Mouse (Mus musculus) MEL (cell line): Measurements from ENCODE around the gene B130006D01Rik.

Experiments
- CHD2 ChIP-seq: IDR thresholded peaks from 2 replicates; pipeline ENCODE4 v1.6.1; 2011; ENCODE audit warnings: low read length, improper control_type of control experiment
- CTCF ChIP-seq, 3 experiments: IDR thresholded peaks in 2 of 3; conservative IDR thresholded peaks in 1 of 3; 2 replicates each; pipeline ENCODE4 v1.5.1; 2011 to 2012; ENCODE audit warnings: low read length in 3 of 3, low read depth in 2 of 3, mild to moderate bottlenecking in 2 of 3, improper control_type of control experiment in 1 of 3, inconsistent platforms in 1 of 3, mixed read lengths in 1 of 3, moderate library complexity in 1 of 3; ENCODE audit not compliant: control insufficient read depth in 1 of 3, insufficient read depth in 1 of 3, poor library complexity in 1 of 3, severe bottlenecking in 1 of 3
- GATA1 ChIP-seq: IDR thresholded peaks from 2 replicates; pipeline ENCODE4 v1.6.1; 2011; ENCODE audit warnings: low read depth, low read length, improper control_type of control experiment
- KAT2A ChIP-seq: conservative IDR thresholded peaks from 2 replicates; pipeline ENCODE4 v1.6.1; 2012; ENCODE audit warnings: low read depth, low read length, improper control_type of control experiment, inconsistent platforms
- MEF2A ChIP-seq: IDR thresholded peaks from 2 replicates; pipeline ENCODE4 v1.6.1; 2014; ENCODE audit warnings: low read depth, mild to moderate bottlenecking, inconsistent platforms, low read length, improper control_type of control experiment; ENCODE audit not compliant: poor library complexity, insufficient replicate concordance, severe bottlenecking; ENCODE audit errors: extremely low read depth
- MXI1 ChIP-seq: IDR thresholded peaks from 2 replicates; pipeline ENCODE4 v1.6.1; 2011; ENCODE audit warnings: mild to moderate bottlenecking, low read depth, low read length, improper control_type of control experiment
- POLR2A ChIP-seq, 2 experiments: IDR thresholded peaks; 2 replicates each; pipeline ENCODE4 v1.6.1; 2011 to 2012; ENCODE audit warnings: low read length in 2 of 2, mild to moderate bottlenecking in 2 of 2, control low read depth in 1 of 2, improper control_type of control experiment in 1 of 2, low read depth in 1 of 2, moderate library complexity in 1 of 2; ENCODE audit not compliant: control insufficient read depth in 1 of 2, insufficient read depth in 1 of 2, poor library complexity in 1 of 2
- POLR2AphosphoS2 ChIP-seq: IDR thresholded peaks from 2 replicates; pipeline ENCODE4 v1.6.1; 2011; ENCODE audit warnings: low read length, improper control_type of control experiment
- RAD21 ChIP-seq: IDR thresholded peaks from 2 replicates; pipeline ENCODE4 v1.6.1; 2011; ENCODE audit warnings: mild to moderate bottlenecking, low read depth, low read length, improper control_type of control experiment
- ZMIZ1 ChIP-seq: IDR thresholded peaks from 2 replicates; pipeline ENCODE4 v1.6.1; 2012; ENCODE audit warnings: low read depth, mild to moderate bottlenecking, inconsistent platforms, low read length, improper control_type of control experiment, moderate library complexity

GRCm38 (mm10) chr11:95714411-95714810, 9.0 kb upstream of the B130006D01Rik start:
- TF ChIP-seq POLR2A (IDR thresholded peaks at IDR 0.05; ENCODE audit: control insufficient read depth in 1 of 2, insufficient read depth in 1 of 2, low read depth in 1 of 2, low read length in 2 of 2, poor library complexity in 1 of 2) (no peak), CTCF (IDR thresholded peaks at IDR 0.05 in 2 of 3, conservative IDR thresholded peaks at IDR 0.05 in 1 of 3; ENCODE audit: control insufficient read depth in 1 of 3, insufficient read depth in 1 of 3, low read depth in 2 of 3, low read length in 3 of 3, poor library complexity in 1 of 3, severe bottlenecking in 1 of 3) (no peak), RAD21 (no peak), CHD2 (no peak), POLR2AphosphoS2 (no peak), GATA1 (no peak), MXI1 (no peak), MEF2A (no peak), KAT2A (no peak), ZMIZ1 (no peak)
